Mouse (Mus musculus) small intestine, adult 2 months (tissue): ENCODE results near the gene Spcs3.

Experiments
- CTCF ChIP-seq: fragments of 200-500 bp; IDR thresholded peaks from 2 replicates; pipeline ENCODE4 v1.5.1; 2012; ENCODE audit warnings: low read depth, mild to moderate bottlenecking, control low read depth, inconsistent platforms, low read length, moderate library complexity, mixed read lengths; ENCODE audit not compliant: insufficient replicate concordance, insufficient read length; ENCODE audit errors: extremely low read depth
- POLR2A ChIP-seq: fragments of 200-500 bp; IDR thresholded peaks from 2 replicates; pipeline ENCODE4 v1.6.1; 2012; ENCODE audit warnings: low read depth, mild to moderate bottlenecking, control low read depth, inconsistent platforms, low read length, moderate library complexity

DNA sequence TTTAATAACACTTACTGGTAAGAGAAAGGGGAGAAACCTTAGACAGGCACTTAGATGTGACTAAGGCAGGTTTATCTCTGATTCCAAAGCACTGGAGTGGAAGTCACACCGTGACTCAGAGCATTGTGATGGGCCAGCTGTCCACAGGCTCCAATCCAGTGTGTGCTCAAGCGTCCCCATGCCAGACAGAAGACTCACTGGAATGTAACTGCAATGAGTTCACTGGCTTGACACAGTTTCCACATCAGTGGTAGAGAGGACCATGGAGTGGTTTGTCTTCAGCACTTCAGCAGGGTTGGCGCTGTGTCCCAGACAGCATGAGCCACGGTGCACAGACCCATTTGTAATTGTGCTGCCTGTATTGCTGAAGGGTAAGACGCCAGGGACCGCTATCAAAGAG lies 18.6 kb upstream of the Spcs3 start:
- TF ChIP-seq CTCF (no peak), POLR2A (no peak)
